Mouse (Mus musculus) hindbrain, embryonic 14.5 days (tissue): ENCODE data around the gene Bud23. TPM values are rescaled to one million over a fixed set of nuclear protein-coding genes. Genes with fewer than 3 reads are reported as not detected.

ENCODE experiments used
- ATAC-seq: fragments of 200-750 bp; cut with Nextera tagmentation; 2 replicates; pipeline ENCODE4 v1.8.0; 2017; ENCODE audit warnings: moderate number of reproducible peaks, mild to moderate bottlenecking, moderate TSS enrichment, moderate library complexity; ENCODE audit not compliant: low FRiP score
- DNase-seq: peaks from one replicate; pipeline ENCODE4 v3.0.0-alpha.2; 2015; ENCODE audit warnings: low spot score
- H3K27ac ChIP-seq: fragments of 300-500 bp; sonication (generic); 2 replicates; pipeline ENCODE4 v1.5.1; 2014; ENCODE audit warnings: mild to moderate bottlenecking, moderate library complexity
- H3K27me3 ChIP-seq: fragments of 300-500 bp; sonication (generic); 2 replicates; pipeline ENCODE4 v1.6.1; 2014; ENCODE audit warnings: mild to moderate bottlenecking, low read length, mixed read lengths; ENCODE audit not compliant: control insufficient read depth, insufficient read depth
- H3K36me3 ChIP-seq: fragments of 300-500 bp; sonication (generic); replicated peaks from 2 replicates; pipeline ENCODE4 v1.6.1; 2014; ENCODE audit not compliant: control insufficient read depth, insufficient read depth
- H3K4me1 ChIP-seq: fragments of 300-500 bp; sonication (generic); replicated peaks from 2 replicates; pipeline ENCODE4 v1.6.1; 2014; ENCODE audit warnings: antibody characterized with exemption, low read length, mixed read lengths; ENCODE audit not compliant: control insufficient read depth, insufficient read depth
- H3K4me2 ChIP-seq: fragments of 300-500 bp; sonication (generic); replicated peaks from 2 replicates; pipeline ENCODE4 v1.6.1; 2014; ENCODE audit warnings: mild to moderate bottlenecking, moderate library complexity
- H3K4me3 ChIP-seq: fragments of 300-500 bp; sonication (generic); replicated peaks from 2 replicates; pipeline ENCODE4 v1.5.1; 2014; ENCODE audit warnings: mild to moderate bottlenecking, low read length
- H3K9ac ChIP-seq: fragments of 300-500 bp; sonication (generic); 2 replicates; pipeline ENCODE4 v1.6.1; 2014
- H3K9me3 ChIP-seq: fragments of 300-500 bp; sonication (generic); 2 replicates; pipeline ENCODE4 v1.6.1; 2016; ENCODE audit warnings: low read length; ENCODE audit not compliant: control insufficient read depth
- WGBS: fragments of 180-500 bp; shearing (Covaris S2); extraction: QIAGEN DNeasy Blood & Tissue Kit; methylation state at CpG from one replicate; pipeline ENCODE4 v1.1.7; 2014; 5-methylcytosine and 5-hydroxymethylcytosine counted together
- polyA plus RNA-seq: library from polyadenylated mRNA; unstranded; fragments of >200 nt; fragmentation: Nextera tagmentation; extraction: Ambion mirVana; gene quantifications from 2 replicates; pipeline ENCODE4 v1.2.1, GENCODE M21; 2014

Bud23 gene
- polyA plus RNA-seq, 1 experiment from 2014 or later = 63.3 TPM

- no peaks in the 10 kb centered on the region for H3K27me3 ChIP-seq
- H3K4me1 ChIP-seq = no peaks in the 10 kb centered on the region
- no peak overlapping the region for H3K27ac ChIP-seq
- H3K4me2 ChIP-seq = no peak overlapping the region
- peaks cover 58% of the 10 kb centered on the region for H3K36me3 ChIP-seq
- WGBS = 92% methylated on average over 5 of the region's 5 CpGs
- ATAC-seq (no peak), DNase-seq (no peak)
- H3K9ac ChIP-seq = no peak overlapping the region
- H3K4me3 ChIP-seq = no peak overlapping the region
- H3K9me3 ChIP-seq = no peaks in the 10 kb centered on the region
Measured at GRCm38 (mm10) chr5:135048539-135048938, 16.2 kb downstream of the Bud23 start.

GRCm38 (mm10) chr5:135044575-135044974 is 20.2 kb downstream of the Bud23 start:
- WGBS = 95% methylated on average over 3 of the region's 3 CpGs
- H3K9me3 ChIP-seq = no peaks in the 10 kb centered on the region

GRCm38 (mm10) chr5:135042105-135042788 is 22.5 kb downstream of the Bud23 start:
- no peak for ATAC-seq

More at GRCm38 (mm10) chr5:135044575-135044974, 20.2 kb downstream of the Bud23 start:
- H3K4me2 ChIP-seq = no peak overlapping the region
- H3K4me3 ChIP-seq = no peak overlapping the region
- H3K9ac ChIP-seq = no peak overlapping the region
- no peaks in the 10 kb centered on the region for H3K4me1 ChIP-seq
- H3K36me3 ChIP-seq = peaks cover 46% of the 10 kb centered on the region
- no peak overlapping the region for H3K27ac ChIP-seq
- ATAC-seq = no peak
- no peak for DNase-seq
- H3K27me3 ChIP-seq = no peaks in the 10 kb centered on the region

GRCm38 (mm10) chr5:135040777-135041176 is 24.0 kb downstream of the Bud23 start:
- Histone ChIP-seq H3K27ac (no peak overlapping the region), H3K36me3 (peaks cover 32% of the 10 kb centered on the region), H3K9me3 (no peaks in the 10 kb centered on the region), H3K9ac (no peak overlapping the region), H3K4me3 (no peak overlapping the region), H3K4me2 (no peak overlapping the region), H3K27me3 (no peaks in the 10 kb centered on the region), H3K4me1 (no peaks in the 10 kb centered on the region)
- ATAC-seq (no peak), DNase-seq (no peak)
- 82% methylated on average over 11 of the region's 11 CpGs for WGBS

More at GRCm38 (mm10) chr5:135042105-135042788, 22.5 kb downstream of the Bud23 start:
- H3K27me3 ChIP-seq = no peaks in the 10 kb centered on the region
- H3K27ac ChIP-seq = no peak overlapping the region
- no peak overlapping the region for H3K4me2 ChIP-seq
- no peaks in the 10 kb centered on the region for H3K9me3 ChIP-seq
- peaks cover 41% of the 10 kb centered on the region for H3K36me3 ChIP-seq
- H3K9ac ChIP-seq = no peak overlapping the region
- no peaks in the 10 kb centered on the region for H3K4me1 ChIP-seq
- no peak for DNase-seq
- no peak overlapping the region for H3K4me3 ChIP-seq
- 22% methylated on average over 21 of the region's 21 CpGs for WGBS

GRCm38 (mm10) chr5:135040059-135040458 is 24.7 kb downstream of the Bud23 start:
- Histone ChIP-seq H3K27me3 (no peaks in the 10 kb centered on the region), H3K4me3 (no peak overlapping the region), H3K9me3 (no peaks in the 10 kb centered on the region), H3K27ac (no peak overlapping the region), H3K9ac (no peak overlapping the region), H3K4me2 (no peak overlapping the region), H3K4me1 (no peaks in the 10 kb centered on the region), H3K36me3 (peaks cover 24% of the 10 kb centered on the region)
- DNase-seq (no peak), ATAC-seq (no peak)
- 39% methylated on average over 6 of the region's 6 CpGs for WGBS

- DNase-seq = no peak
- H3K9me3 ChIP-seq = no peaks in the 10 kb centered on the region
- no peak for ATAC-seq
- H3K9ac ChIP-seq = no peak overlapping the region
- H3K27ac ChIP-seq = no peak overlapping the region
- peaks cover 21% of the 10 kb centered on the region for H3K36me3 ChIP-seq
- H3K4me2 ChIP-seq = no peak overlapping the region
- no peaks in the 10 kb centered on the region for H3K4me1 ChIP-seq
- WGBS = 87% methylated on average over 9 of the region's 9 CpGs
- H3K27me3 ChIP-seq = no peaks in the 10 kb centered on the region
- no peak overlapping the region for H3K4me3 ChIP-seq
Measured at GRCm38 (mm10) chr5:135039541-135039940, 25.2 kb downstream of the Bud23 start.

GRCm38 (mm10) chr5:135037946-135038345 is 26.8 kb downstream of the Bud23 start:
- Histone ChIP-seq H3K4me3 (no peak overlapping the region), H3K4me1 (no peaks in the 10 kb centered on the region), H3K9ac (no peak overlapping the region), H3K27ac (no peak overlapping the region), H3K9me3 (no peaks in the 10 kb centered on the region), H3K4me2 (no peak overlapping the region), H3K36me3 (peaks cover 16% of the 10 kb centered on the region), H3K27me3 (no peaks in the 10 kb centered on the region)
- ATAC-seq (no peak), DNase-seq (no peak)
- WGBS = 100% methylated on average over 3 of the region's 3 CpGs

GRCm38 (mm10) chr5:135035608-135036359 is 29.0 kb downstream of the Bud23 start:
- peaks cover 16% of the 10 kb centered on the region for H3K36me3 ChIP-seq
- H3K4me1 ChIP-seq = no peaks in the 10 kb centered on the region
- ATAC-seq (no peak), DNase-seq (no peak)
- no peak overlapping the region for H3K27ac ChIP-seq
- no peak overlapping the region for H3K4me3 ChIP-seq
- no peak overlapping the region for H3K9ac ChIP-seq
- H3K4me2 ChIP-seq = no peak overlapping the region
- WGBS = 64% methylated on average over 18 of the region's 18 CpGs
- no peaks in the 10 kb centered on the region for H3K27me3 ChIP-seq
- no peaks in the 10 kb centered on the region for H3K9me3 ChIP-seq

GRCm38 (mm10) chr5:135034593-135034992 is 30.2 kb downstream of the Bud23 start:
- DNase-seq (no peak), ATAC-seq (no peak)
- no peaks in the 10 kb centered on the region for H3K9me3 ChIP-seq
- H3K36me3 ChIP-seq = peaks cover 12% of the 10 kb centered on the region; the same call in 1 of the 2 replicates
- H3K4me2 ChIP-seq = no peak overlapping the region
- WGBS = 96% methylated on average over 2 of the region's 2 CpGs
- no peak overlapping the region for H3K9ac ChIP-seq
- no peak overlapping the region for H3K27ac ChIP-seq
- no peak overlapping the region for H3K4me3 ChIP-seq
- H3K4me1 ChIP-seq = no peaks in the 10 kb centered on the region
- no peaks in the 10 kb centered on the region for H3K27me3 ChIP-seq
